Mouse (Mus musculus) lung, postnatal 0 days (tissue): ENCODE data around the gene Zic3.

Source experiments
- CTCF ChIP-seq: IDR thresholded peaks from 2 replicates; pipeline ENCODE4 v1.5.1; 2016; ENCODE audit warnings: antibody characterized with exemption, mild to moderate bottlenecking
- EP300 ChIP-seq: IDR thresholded peaks from 2 replicates; pipeline ENCODE4 v1.6.1; 2016; ENCODE audit warnings: antibody characterized with exemption, mild to moderate bottlenecking, control low read depth

DNA sequence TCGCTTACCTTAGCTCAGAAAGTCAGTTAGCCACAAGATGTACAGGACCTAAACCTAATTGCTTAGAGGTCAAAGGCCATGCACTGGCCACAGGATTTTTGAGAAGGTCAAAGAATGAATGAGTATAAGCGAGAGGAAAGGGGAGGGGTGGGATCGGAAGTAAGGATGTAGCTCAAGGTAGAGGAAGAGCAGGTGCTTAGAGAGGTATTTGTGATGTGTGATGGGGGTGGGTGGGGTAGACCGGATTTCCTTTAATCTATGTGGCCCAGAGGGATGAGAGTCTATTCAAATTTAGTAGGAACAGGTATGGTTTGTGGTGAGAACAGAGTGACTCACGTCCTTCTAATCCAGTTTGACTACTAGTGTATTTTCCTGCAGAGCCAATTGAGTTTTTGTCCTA is 9.1 kb upstream of the Zic3 start:
- TF ChIP-seq CTCF: no peak
- no peak for TF ChIP-seq EP300
